Mouse (Mus musculus) thymus, adult 2 months (tissue): ENCODE measurements around the gene Plce1.

Source experiments
- CTCF ChIP-seq: fragments of 200-500 bp; IDR thresholded peaks from 2 replicates; pipeline ENCODE4 v1.5.1; 2012; ENCODE audit warnings: mild to moderate bottlenecking, control low read depth, low read length, moderate library complexity, borderline replicate concordance; ENCODE audit not compliant: control insufficient read depth, poor library complexity, insufficient read depth; ENCODE audit errors: extremely low read depth
- POLR2A ChIP-seq: fragments of 200-500 bp; IDR thresholded peaks from 2 replicates; pipeline ENCODE4 v1.6.1; 2012; ENCODE audit warnings: mild to moderate bottlenecking, low read length, control low read depth, moderate library complexity; ENCODE audit not compliant: control insufficient read depth, poor library complexity, insufficient read depth; ENCODE audit errors: extremely low read depth

GRCm38 (mm10) chr19:38441860-38442259 is 39.0 kb upstream of the Plce1 start:
- no peak for TF ChIP-seq CTCF
- TF ChIP-seq POLR2A, result no peak
